Mouse (Mus musculus): ENCODE measurements around the gene Rab23.

Gene Rab23

GRCm38 (mm10) chr1:33719733-33720225, at the start of gene Rab23:
TSS of gene Rab23 (plus strand) at chr1:33719887.
- POLR2A ChIA-PET: interaction anchor here in 2 of 4 experiments (1.0 kb wide), 2 partner anchors 20 to 56 kb away, joined by 3 to 4 read pairs; no protein-coding TSS in a partner anchor
- CTCF ChIA-PET: no interaction called here

GRCm38 (mm10) chr1:33670164-33670616, 49.5 kb upstream of the Rab23 start:
- POLR2A ChIA-PET: interaction anchor here (0.6 to 2.2 kb wide), 22 partner anchors 10 to 718 kb away, joined by 3 to 7 read pairs (median 3); partner anchors contain the start of gene Zfp451 (in 1 of the 4)
- CTCF ChIA-PET: interaction anchor here in 3 of 4 experiments (0.9 to 2.3 kb wide), 5 partner anchors 64 to 144 kb away, joined by 3 to 6 read pairs (median 5); partner anchors contain the start of gene Zfp451 (in 1 of the 3)

GRCm38 (mm10) chr1:33671441-33671840, 48.2 kb upstream of the Rab23 start:
- CTCF ChIA-PET: interaction anchor here (0.6 to 2.3 kb wide), 13 partner anchors 9 to 971 kb away, joined by 3 to 10 read pairs (median 4); no protein-coding TSS in a partner anchor
- POLR2A ChIA-PET: interaction anchor here in 3 of 4 experiments (0.6 to 2.2 kb wide), 12 partner anchors 12 to 839 kb away, joined by 3 to 5 read pairs (median 3); partner anchors contain the start of gene Zfp451 (in 1 of the 3)

GRCm38 (mm10) chr1:33672083-33672482, 47.6 kb upstream of the Rab23 start:
- POLR2A ChIA-PET: interaction anchor here in 2 of 4 experiments (1.0 to 1.6 kb wide), 4 partner anchors 10 to 89 kb away, joined by 3 to 4 read pairs (median 3); no protein-coding TSS in a partner anchor
- CTCF ChIA-PET: interaction anchor here in 3 of 4 experiments (0.7 to 2.3 kb wide), 4 partner anchors 9 to 235 kb away, joined by 3 to 6 read pairs (median 4); no protein-coding TSS in a partner anchor

- CTCF ChIA-PET: interaction anchor here in 2 of 4 experiments (0.8 to 2.3 kb wide), 2 partner anchors 67 to 234 kb away, joined by 3 to 6 read pairs; no protein-coding TSS in a partner anchor
- POLR2A ChIA-PET: interaction anchor here in 1 of 4 experiments (0.6 to 1.6 kb wide), 3 partner anchors 10 to 245 kb away, joined by 3 read pairs; no protein-coding TSS in a partner anchor
Measured at GRCm38 (mm10) chr1:33672514-33672913, 47.2 kb upstream of the Rab23 start.

- ChIA-PET CTCF (no interaction called here), POLR2A (interaction anchor here in 1 of 4 experiments (0.6 to 1.6 kb wide), 2 partner anchors 9 to 244 kb away, joined by 3 read pairs; no protein-coding TSS in a partner anchor)
Measured at GRCm38 (mm10) chr1:33673158-33673960, 46.3 kb upstream of the Rab23 start.

GRCm38 (mm10) chr1:33680435-33680834, 39.3 kb upstream of the Rab23 start:
- POLR2A ChIA-PET: interaction anchor here in 3 of 4 experiments (0.7 to 1.2 kb wide), 6 partner anchors 9 to 134 kb away, joined by 3 read pairs; partner anchors contain the start of gene Zfp451 (in 1 of the 3)
- CTCF ChIA-PET: interaction anchor here in 2 of 4 experiments (1.4 to 1.5 kb wide), 2 partner anchors 17 to 62 kb away, joined by 3 to 4 read pairs; no protein-coding TSS in a partner anchor

- ChIA-PET CTCF (interaction anchor here in 2 of 4 experiments (0.7 to 1.5 kb wide), 2 partner anchors 18 to 594 kb away, joined by 3 to 4 read pairs; no protein-coding TSS in a partner anchor), POLR2A (interaction anchor here in 3 of 4 experiments (0.6 to 1.2 kb wide), 7 partner anchors 9 to 425 kb away, joined by 3 read pairs; partner anchors contain the start of gene Zfp451 (in 1 of the 3))
Measured at GRCm38 (mm10) chr1:33680890-33681289, 38.8 kb upstream of the Rab23 start.

- ChIA-PET POLR2A (no interaction called here), CTCF (interaction anchor here in 2 of 4 experiments (0.7 to 2.1 kb wide), 2 partner anchors 54 kb away, joined by 4 to 8 read pairs; no protein-coding TSS in a partner anchor)
Measured at GRCm38 (mm10) chr1:33684459-33684858, 35.2 kb upstream of the Rab23 start.

- CTCF ChIA-PET: no interaction called here
- POLR2A ChIA-PET: interaction anchor here in 2 of 4 experiments (0.9 to 1.4 kb wide), 3 partner anchors 17 to 26 kb away, joined by 3 to 4 read pairs (median 4); no protein-coding TSS in a partner anchor
Measured at GRCm38 (mm10) chr1:33688810-33689209, 30.9 kb upstream of the Rab23 start.

GRCm38 (mm10) chr1:33689446-33690086, 30.1 kb upstream of the Rab23 start:
- CTCF ChIA-PET: no interaction called here
- POLR2A ChIA-PET: interaction anchor here in 2 of 4 experiments (0.7 to 1.1 kb wide), 4 partner anchors 9 to 25 kb away, joined by 3 to 4 read pairs (median 3); no protein-coding TSS in a partner anchor

- CTCF ChIA-PET: no interaction called here
- POLR2A ChIA-PET: interaction anchor here in 1 of 4 experiments (1.1 kb wide), 1 partner anchor 9 kb away, joined by 3 read pairs; no protein-coding TSS in a partner anchor
Measured at GRCm38 (mm10) chr1:33690087-33690448, 29.6 kb upstream of the Rab23 start.

- ChIA-PET POLR2A (interaction anchor here in 3 of 4 experiments (0.7 to 1.3 kb wide), 3 partner anchors 8 to 31 kb away, joined by 3 to 6 read pairs (median 5); no protein-coding TSS in a partner anchor), CTCF (interaction anchor here in 1 of 4 experiments (0.6 kb wide), 1 partner anchor 616 kb away, joined by 3 read pairs; no protein-coding TSS in a partner anchor)
Measured at GRCm38 (mm10) chr1:33693893-33694292, 25.8 kb upstream of the Rab23 start.

- ChIA-PET CTCF (interaction anchor here in 2 of 4 experiments (0.6 to 1.0 kb wide), 2 partner anchors 10 to 178 kb away, joined by 5 read pairs; no protein-coding TSS in a partner anchor), POLR2A (no interaction called here)
Measured at GRCm38 (mm10) chr1:33696016-33696415, 23.7 kb upstream of the Rab23 start.

GRCm38 (mm10) chr1:33701244-33701643, 18.4 kb upstream of the Rab23 start:
- ChIA-PET POLR2A (interaction anchor here in 1 of 4 experiments (1.5 kb wide), 1 partner anchor 10 kb away, joined by 3 read pairs; no protein-coding TSS in a partner anchor), CTCF (interaction anchor here in 1 of 4 experiments (0.6 kb wide), 1 partner anchor 840 kb away, joined by 3 read pairs; no protein-coding TSS in a partner anchor)

- CTCF ChIA-PET: no interaction called here
- POLR2A ChIA-PET: no interaction called here
Measured at GRCm38 (mm10) chr1:33709615-33710014, 10.1 kb upstream of the Rab23 start.

GRCm38 (mm10) chr1:33712026-33712425, 7.7 kb upstream of the Rab23 start:
- CTCF ChIA-PET: interaction anchor here in 1 of 4 experiments (0.6 kb wide), 1 partner anchor 354 kb away, joined by 3 read pairs; no protein-coding TSS in a partner anchor
- POLR2A ChIA-PET: interaction anchor here in 1 of 4 experiments (1.1 to 1.4 kb wide), 2 partner anchors 24 to 31 kb away, joined by 3 to 4 read pairs; no protein-coding TSS in a partner anchor

Measured in embryonic stem cell, embryonic (primary cell).